Mouse (Mus musculus): ENCODE data around the gene Mrrf.
"Not testable (repeated sequence)": the region's sequence is repeated elsewhere in the genome, so short reads cannot be mapped to it uniquely, and the experiment has no call there.

GRCm38 (mm10) chr2:36152401-36152800 lies 16.2 kb downstream of the Mrrf start:
- TF ChIP-seq CTCF (conservative IDR thresholded peaks at IDR 0.05; ENCODE audit: low read length); POU5F1 (IDR thresholded peaks at IDR 0.05; ENCODE audit: borderline replicate concordance, low read length): not testable (repeated sequence)
